Mouse (Mus musculus): ENCODE results near the gene Ccl4.

The Ccl4 gene

DNA sequence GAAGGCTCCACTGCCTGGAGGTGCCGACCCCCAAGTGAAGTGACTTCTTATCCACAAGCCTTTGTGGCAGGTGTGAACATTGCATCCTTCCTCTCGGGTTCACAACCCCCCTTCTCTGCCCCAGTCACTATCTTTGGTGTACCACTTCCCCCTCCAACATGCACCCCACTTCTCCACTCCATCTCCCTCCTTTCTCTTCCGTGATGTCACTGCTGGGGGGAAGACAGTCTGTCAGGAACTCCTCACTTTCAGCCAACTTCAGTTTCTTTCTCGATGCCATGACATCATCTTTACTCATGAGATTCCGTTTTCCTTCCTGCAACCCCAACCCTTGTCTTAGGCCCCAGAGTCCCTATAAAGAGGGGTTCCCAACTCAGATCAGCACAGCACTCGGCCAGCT is at the start of gene Ccl4:
Gene Ccl4 (plus strand): TSS at position 381 of the 400 bp plus-strand sequence.
- no peak for ATAC-seq (ENCODE audit: low TSS enrichment)

DNA sequence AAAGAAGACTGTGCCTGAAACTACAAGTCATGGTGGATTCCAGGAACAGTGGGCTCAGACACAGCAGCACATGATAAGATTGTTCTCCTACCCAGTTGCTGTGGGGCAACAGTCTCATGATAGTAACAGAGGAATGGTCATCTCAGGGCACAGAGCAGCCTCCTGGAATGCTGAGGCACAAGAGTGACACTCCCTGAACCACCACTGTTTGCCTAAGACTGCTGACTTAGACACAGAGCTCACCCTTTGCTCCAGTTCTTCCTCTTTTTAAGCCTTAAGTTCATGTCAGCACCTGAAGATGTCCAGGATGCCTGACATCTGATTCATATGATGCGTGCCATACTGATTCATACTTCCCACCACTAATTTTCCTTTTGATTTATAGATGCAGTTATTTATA is 45.8 kb upstream of the Ccl4 start:
- no peak for ATAC-seq (ENCODE audit: low TSS enrichment)

DNA sequence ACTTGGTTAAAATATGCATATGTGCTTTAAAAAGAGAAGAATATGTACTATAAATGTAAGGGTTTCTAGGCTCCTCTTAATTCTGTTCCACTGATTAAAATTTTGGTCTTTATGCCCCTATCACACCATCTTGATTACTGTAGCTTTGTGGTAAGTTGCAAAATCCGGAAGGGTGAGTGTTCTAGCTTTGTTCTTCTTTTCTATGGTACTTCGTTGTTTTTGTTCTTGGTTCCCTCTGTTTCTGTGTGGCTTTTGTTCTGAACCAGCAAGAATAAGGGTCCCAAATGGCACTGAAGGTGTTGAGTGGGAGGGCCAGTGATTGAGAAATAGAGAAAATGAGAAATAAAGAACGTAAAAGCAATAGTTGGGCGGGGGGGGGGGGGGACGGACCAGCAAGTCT is 44.1 kb upstream of the Ccl4 start:
- ATAC-seq (ENCODE audit: low TSS enrichment) = no peak

DNA sequence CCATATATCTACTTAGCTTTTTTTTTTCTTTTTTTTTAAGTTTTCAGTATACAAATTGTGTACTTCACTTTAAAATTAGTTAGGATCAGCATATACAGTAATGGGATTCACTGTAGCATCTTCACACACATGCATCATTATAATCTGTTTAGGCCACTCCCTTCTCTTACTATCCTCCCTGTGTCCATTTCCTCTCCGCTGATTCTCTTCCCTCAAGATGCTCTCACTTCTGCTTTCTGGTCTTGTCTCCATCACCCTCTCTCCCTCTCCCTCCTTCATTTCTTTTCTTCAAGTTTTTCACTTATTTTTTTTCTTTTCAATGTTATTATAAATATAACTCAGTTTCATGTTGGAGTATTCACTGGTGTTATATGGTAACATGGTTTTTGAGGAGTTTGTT is 43.3 kb upstream of the Ccl4 start:
- ATAC-seq (ENCODE audit: low TSS enrichment) = no peak

DNA sequence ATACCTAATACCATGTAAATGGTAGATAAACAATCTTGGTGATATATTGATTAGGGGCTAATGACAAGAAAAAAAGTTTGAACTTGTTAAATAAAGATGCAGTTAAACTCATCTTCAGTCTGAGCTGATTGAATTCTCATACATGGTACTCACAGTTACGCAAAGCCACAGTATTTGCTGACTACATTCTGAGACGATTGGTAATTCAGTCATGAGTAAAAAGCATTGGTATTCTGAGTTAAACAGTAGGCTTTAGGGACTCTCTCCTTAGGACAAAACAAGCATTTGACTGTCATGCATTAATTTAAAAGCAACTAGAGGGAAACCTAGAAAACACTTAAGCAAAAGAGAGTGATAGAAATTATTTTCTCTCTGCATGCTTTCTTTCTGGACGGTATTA is 38.8 kb upstream of the Ccl4 start:
- no peak for ATAC-seq (ENCODE audit: low TSS enrichment)

DNA sequence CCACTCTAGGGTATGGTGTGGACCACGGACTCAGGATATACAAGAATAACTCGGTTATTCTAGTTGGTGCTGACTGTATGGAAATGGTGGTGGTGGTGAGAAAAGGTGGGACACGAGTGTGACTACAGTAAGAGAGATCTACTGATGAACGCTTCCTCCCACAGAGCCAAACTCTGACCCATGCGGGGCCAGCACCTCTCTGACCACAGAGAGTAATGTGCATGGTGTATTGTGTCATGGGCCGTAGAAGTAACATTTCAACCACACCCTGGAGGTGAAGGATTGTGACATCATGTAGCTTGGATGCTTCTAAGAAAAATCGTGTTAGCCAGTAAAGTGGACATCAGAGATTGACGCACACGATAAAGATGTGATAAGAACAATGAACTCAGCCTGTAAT is 33.6 kb upstream of the Ccl4 start:
- ATAC-seq (ENCODE audit: low TSS enrichment) = no peak

DNA sequence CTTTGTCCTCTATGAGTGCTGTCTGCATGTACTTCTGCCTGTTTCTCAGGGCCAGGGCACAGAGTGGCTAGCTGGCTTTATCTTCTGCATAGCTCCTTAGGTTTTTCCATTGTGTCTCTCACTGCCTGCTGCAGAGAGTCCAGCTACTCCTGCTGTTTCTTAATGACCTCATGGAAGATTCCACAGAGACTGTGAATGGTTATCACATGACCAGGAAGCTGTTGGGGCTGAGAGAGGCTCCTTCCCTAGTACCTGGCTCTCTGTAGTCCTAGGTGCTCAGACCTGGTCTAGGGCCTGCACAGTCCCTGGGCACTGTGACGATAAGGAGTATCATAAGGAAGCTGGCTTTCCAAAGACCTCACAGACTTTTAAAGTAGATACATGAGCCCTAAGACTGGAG is 31.8 kb upstream of the Ccl4 start:
- ATAC-seq (ENCODE audit: low TSS enrichment) = no peak

DNA sequence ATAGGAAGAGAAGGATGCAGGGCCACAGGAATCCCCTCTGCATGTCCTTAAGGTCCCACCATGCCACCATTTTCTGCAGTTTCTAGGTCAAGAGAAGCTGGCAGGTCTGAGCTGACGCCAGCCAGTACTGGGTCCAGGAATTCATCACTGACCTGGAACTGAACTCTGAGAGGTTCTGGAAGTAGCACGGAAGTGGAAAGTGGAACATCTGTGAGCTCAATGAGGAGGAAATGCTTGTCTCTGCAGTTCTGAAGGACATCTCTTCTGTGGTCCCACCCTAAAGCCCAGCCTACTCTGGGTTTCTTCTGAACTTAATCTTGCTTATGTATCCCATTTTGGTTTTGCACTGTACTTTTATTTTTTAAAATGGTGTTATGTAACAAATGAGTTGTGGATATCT is 31.3 kb upstream of the Ccl4 start:
- ATAC-seq (ENCODE audit: low TSS enrichment) = no peak

DNA sequence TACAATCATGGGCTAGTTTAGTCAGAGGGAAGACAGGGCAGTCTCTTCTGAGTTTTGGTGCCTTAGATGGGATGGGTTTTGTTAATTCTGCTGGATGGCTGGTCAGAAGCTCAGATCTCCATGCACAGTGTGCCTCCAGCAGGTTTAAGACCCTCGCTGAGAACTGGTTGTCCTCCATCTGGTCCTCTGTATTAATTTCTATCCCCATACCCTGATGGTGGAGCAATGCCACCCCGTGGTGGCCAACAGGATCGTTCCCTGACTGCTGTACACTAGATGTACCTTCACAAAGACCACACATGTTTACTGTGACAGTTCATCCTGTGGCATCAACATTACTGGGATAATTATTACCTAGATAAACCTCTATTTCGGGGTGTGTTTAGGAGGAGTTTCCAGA is 29.6 kb upstream of the Ccl4 start:
- no peak for ATAC-seq (ENCODE audit: low TSS enrichment)

DNA sequence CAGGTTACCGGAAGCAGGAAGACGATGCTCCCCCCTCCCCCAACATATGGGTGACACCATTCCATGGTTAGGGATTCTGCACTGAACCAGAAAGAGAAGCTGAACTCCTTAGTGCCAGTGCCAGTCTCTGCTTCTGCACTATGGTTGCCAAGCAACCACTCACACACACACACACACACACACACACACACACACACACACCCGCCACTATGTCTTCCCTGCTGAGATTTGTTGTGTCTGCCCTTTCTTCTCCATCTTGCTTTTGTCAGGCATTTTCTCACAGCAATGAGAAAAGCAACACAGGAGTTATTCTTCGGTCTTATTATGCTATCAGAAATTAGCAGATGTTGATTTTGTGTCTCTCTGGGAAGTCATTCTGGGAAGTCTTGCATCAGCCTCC is 28.0 kb upstream of the Ccl4 start:
- no peak for ATAC-seq (ENCODE audit: low TSS enrichment)

DNA sequence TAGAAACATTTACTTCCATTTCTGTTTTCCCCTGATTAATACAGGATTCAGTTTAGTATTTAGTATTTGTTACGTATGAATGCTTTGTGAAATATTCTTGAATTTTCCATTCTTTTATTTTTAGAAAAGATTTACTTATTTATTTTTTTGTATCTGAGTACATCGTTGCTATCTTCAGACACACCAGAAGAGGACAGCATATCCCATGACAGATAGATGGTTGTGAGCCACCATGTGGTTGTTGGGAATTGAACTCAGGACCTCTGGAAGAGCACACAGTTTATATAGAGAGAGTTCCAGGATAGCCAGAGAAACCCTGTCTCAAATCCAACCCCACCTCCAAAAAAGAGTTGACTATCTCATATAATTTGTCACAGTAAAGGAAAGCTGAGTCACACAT is 27.5 kb upstream of the Ccl4 start:
- no peak for ATAC-seq (ENCODE audit: low TSS enrichment)

DNA sequence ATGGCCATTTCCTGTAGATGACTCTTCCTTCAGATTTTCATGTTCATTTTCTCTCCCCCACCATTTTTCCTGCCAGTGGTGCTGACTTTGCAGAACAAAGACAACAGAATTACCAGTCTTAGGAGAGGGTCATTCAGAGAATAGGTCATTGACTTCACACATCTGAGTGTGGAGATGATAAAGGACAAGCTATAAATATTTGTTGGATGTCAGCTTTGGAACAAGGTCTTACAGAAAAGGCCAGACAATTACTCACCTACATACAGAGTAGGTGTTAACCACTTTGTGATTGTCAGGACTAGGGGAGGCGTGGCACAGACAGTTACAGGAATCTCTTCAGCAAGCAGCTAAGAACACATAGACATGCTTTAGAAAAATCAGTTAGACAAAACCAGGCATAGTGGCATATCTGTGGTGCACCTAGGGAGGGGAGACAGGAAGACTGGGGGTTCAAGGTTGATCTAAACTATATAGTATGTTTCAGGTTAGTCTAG is 25.6 kb upstream of the Ccl4 start:
- ATAC-seq (ENCODE audit: low TSS enrichment) = no peak

DNA sequence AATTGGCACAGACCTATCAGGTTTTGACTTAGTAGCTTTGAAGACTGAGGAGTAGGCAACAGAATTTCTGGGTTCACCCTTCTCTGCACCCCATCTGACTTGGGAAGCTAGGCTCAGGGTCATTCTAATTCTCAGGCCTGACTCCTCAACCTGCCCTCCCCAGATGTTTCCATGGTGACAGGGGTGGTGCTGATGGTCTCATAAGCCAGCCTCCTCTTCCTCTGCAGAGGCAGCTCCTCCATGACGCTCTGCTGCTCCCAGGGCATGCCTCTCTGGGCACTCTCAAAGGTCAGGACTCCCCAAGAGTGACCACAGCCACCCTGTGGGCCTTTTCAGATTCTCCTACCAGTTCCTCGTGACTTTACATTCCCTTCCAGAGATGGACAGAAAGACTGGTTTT is 23.4 kb upstream of the Ccl4 start:
- ATAC-seq (ENCODE audit: low TSS enrichment) = no peak

DNA sequence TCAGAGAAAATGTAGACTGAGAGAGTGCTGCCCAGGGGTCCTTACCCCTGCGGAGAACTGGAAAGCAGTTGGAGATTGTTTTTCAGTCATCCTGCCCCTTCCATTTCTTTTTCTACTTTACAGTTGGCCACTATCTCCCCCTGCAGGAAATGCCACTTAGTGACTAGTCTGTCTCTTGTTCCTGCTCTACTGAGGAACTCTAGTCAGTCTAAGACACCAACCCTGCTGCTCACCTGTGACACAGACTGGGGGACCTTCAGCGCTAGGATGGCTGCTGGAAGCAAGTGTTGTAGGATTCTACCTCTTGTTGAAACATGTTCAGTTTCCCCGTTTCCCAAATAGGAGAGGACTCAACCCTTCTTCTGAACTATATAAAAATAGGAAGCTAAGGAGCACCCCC is 22.9 kb upstream of the Ccl4 start:
- no peak for ATAC-seq (ENCODE audit: low TSS enrichment)

DNA sequence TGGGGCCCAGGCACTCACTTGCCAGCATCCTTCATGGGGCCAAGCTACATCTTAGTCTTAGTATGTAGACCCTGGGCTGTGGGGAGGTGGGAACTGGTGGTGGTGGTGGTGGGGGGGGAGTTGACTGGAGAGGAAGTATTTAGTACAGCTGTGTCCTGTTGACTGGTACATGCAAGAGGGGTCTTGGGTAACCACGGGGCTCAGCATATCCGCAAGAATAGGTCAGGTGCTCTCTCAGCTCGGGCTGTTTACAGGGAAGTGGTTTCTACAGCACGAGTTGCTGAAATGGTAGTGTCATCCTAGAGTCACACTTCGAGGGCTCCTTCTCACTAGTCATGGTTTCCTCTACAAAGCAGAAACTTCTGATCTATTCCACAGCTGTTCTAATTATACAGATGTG is 22.2 kb upstream of the Ccl4 start:
- ATAC-seq (ENCODE audit: low TSS enrichment) = no peak

DNA sequence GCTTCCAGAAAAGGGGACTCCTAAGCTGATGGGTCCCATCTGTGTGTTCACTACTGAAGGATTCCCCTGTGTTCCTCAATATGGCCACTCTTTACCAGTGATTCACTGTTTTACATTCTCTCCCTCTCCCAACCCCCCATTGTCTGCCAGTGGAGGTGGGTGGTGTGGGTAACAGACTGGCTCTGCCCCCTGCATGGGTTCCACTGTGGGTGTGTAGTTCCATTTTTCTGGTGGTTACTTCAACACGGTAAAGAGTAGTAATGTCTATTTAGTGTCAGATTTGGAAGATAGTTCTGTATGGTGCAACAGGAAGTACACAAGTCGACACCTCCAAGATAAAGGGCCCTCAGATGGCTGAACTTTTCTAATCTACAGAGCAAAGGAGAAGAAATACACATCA is 21.2 kb upstream of the Ccl4 start:
- no peak for ATAC-seq (ENCODE audit: low TSS enrichment)

DNA sequence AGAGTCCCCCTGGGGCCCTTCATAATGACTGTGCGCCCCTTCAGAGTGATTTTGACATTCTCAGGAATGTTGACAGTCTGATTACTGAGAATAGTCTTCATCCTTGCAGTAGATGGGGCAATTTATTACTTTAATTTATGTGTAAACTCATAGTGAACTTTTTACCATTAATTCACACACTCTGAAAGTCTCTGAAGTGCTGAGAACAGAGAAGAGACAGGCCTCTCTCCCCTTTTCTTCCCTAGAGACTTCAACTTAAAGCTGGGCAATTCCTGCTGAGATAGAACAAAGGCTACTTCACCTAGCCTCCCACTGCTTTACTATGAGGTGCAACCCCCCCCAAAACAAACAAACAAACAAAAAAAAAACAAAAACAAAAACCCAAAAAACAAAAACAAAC is 16.9 kb upstream of the Ccl4 start, which contains the start of gene Rpl9-ps1:
Gene Rpl9-ps1 (minus strand): TSS at position 101 of the 400 bp plus-strand sequence.
- no peak for ATAC-seq (ENCODE audit: low TSS enrichment)

DNA sequence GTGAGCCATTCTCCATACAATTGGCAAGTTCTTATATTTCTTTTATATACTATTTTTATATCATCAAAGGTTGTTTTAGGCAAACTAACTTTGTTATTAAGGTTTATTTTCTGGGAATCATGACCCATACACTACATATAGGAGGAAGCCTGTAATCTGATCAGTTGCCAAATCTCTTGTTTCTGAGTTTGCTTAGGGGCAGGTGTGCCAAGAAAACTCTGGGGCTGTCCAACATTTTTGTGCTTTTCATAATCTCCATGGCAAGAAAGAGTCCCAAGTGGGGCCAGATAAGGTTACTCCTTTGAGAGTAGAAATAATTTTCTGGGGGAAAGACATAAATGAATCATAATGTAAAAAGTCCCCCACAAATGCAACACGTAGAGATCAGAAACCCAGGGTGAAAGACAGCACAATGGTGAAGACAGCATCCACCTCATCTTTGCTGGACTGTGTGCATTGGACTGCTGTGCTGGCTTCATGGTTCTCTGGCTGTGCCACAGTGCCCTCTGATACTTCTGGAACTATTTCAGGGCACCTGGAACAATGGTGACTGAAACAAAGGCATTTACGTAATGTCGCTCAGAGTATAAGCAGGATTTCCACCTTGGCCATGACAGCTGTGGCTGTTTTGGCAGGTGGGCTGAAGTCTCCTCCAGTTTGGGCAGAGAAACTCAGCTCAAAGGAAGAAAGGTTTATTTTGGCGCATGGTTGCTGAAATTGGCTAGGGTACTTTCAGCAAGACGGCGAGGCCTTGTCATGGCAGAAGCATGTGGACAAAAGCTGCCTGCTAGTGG is 15.8 kb upstream of the Ccl4 start:
- ATAC-seq (ENCODE audit: low TSS enrichment) = no peak

DNA sequence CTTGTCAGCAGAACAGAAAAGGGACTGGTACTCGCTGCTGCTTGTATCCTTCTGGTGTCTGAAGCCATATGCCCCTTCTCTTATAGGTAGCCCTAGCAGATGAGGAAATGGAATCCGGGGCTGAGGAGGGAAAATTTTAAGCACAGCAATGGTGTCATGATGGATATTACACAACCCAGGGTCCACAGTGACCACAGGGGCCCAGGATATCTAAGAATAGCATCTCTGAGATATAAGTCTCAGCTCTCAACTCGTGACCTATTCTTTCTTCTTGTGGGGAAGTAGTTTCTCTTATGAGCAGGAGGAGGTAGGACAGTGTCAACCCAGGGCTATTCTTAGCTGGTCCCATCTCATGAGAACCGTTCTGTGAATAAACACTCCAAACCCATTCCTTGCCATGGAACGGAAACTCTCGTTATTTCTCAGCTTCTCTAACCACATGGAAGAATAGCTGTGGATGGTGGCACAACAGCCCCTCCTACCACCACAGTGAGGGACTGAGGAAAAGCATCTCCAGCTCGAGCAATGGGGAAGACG is 13.0 kb upstream of the Ccl4 start, which contains the start of gene Ccl3:
Gene Ccl3 (minus strand): TSS at position 51 of the 537 bp plus-strand sequence.
- no peak for ATAC-seq (ENCODE audit: low TSS enrichment)

DNA sequence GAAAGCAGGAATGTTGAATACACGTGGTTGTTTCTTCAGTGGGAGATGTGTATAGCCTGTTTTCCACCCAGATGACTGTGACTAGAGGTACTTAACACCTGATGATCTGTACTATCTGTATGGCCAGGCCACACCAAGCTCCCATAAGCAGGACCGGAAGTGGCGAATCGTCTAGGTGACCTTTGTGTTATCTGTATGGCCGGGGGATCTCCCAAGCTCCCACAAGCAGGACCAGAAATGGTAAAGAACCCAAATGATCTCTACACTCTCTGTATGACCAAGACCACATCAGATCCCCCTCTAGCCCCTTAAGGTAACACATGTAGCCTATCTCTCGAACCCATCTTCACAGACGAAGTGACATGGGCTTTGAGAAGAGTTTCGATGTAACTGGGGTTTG is 7.8 kb upstream of the Ccl4 start:
- ATAC-seq (ENCODE audit: low TSS enrichment) = no peak

DNA sequence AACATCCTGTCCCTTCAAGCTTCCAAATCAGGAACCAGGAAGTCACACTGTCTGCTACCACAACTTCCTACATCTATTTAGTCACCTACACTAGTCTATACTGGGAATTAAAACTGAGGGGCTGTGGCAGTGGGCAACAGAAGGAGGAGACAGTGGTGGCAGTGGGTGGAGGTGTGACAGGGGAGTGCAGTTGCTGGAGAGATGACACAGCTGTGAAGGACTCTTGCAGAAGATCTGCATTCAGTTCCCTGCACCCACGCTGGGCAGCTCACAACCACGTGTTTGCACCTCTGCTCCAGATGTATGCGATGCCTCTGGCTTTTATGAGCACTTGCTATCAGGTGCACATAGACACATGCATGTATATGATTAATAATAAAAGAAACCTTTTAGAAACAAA is 4.9 kb upstream of the Ccl4 start:
- no peak for ATAC-seq (ENCODE audit: low TSS enrichment)

DNA sequence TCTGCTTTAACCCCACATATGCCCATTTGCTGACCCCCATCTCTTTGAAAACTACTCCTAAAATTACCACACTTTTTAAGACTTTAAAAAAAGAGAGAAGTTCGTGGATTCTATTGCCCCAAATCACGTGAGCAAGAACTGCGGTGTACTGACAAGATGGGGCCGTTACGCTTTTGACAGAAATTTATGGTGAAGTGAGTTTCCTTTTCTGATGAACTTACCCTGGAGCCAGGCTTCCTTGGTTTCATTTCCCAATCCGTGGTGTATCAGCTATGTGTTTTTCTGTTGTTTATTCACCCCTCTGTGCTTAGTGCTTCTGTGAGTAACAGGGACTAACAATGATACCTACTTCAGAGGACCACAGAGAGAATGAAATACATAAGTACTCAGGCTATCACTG is 3.6 kb upstream of the Ccl4 start:
- ATAC-seq (ENCODE audit: low TSS enrichment) = no peak

DNA sequence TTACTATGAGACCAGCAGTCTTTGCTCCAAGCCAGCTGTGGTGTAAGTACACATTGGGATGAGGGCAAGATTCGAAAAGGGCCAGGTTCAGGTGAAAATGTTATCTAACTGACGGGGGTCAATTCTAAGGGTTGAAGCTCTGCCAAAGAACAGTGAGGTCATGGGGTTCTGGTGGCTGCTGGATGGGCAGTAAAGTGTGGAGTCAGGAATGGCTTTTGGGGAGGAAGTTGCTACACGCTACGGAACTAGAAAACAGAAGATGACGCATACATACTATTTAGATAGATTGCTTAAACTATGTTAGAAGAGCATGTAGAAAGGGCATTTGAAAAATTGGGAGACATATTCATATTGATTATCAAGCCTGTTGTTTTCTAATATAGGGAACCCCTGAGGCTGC is 1.1 kb downstream of the Ccl4 start:
- ATAC-seq (ENCODE audit: low TSS enrichment) = no peak

DNA sequence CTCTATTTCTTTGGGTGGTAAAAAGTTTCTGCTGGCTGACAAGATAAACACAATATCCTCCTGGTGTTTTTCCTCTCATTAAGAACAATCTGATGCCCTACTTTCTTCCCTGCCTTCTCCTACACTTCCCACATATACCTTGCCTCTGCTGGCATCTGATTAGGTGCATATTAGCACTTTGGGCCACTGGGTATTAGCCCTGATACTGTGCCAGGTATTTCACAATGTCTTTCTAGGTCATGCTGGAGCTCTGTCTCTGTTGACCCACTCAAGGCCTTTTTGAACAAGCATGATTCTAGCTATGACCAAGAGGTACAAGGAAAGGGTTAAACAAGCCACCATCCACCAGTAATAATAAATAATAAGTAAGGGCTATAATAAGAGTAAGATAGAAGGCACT is 9.4 kb downstream of the Ccl4 start:
- ATAC-seq (ENCODE audit: low TSS enrichment) = no peak

All from frontal cortex, adult (tissue).